Mouse (Mus musculus) right cerebral cortex, postnatal 25 days (tissue): ENCODE measurements around the gene H6pd.

Experiments used
- DNase-seq: peaks from one replicate; pipeline ENCODE4 v3.0.0; 2022

Gene H6pd

DNA sequence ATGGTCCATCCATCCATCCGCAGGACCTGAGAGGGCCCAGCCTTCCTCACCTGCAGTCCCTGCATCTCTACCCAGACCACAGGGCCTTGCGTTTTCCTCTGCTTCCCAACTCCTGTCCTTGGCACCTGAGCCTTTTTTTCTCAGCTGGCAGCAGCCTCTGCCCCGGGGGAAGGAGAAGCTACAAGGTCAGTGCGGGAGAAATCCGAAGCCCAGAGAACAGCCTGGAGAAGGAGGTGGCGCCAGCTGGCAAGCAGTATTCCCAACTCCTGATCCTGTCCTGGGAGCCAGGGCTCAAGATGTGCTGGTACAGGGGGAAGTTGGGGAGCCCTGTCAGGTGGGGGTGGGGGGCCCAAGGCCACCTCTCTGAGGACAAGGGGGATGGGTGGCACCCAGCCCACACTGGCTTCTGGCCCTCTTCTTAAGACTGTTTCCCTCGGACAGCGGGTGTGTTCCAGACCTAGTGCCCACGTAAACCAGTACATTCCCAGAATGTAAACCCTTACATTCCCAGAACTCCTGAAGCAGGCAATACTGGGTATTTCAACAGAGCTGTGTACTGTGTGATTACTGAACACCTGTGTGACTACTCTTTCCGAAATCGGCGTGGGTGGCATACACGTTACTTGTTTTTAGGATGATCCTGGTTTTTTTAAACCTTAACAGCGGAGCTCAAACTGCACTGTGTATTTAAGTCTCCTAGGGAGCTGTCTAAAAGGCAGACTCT, 9.9 kb downstream of the H6pd start:
- no peak for DNase-seq

DNA sequence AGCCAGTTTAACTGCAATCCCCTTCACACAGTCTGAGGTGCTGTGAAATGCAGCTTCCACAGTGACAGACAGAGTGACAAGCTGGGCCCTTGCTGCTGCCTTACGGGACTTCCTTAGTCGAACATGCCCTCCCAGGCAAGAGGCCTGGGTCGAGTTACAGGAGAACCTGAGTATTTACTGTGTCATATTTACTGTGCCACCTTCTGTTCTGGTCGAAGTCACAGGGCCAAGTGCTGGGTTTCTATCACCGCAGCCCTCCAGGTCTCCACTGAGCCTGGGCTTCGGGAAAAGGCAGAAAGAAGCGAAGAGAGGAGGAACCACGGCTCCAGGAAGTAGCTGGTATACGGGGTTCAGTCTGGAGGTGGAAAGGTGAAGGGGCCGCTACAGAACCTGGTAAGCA, 10.8 kb downstream of the H6pd start:
- no peak for DNase-seq

DNA sequence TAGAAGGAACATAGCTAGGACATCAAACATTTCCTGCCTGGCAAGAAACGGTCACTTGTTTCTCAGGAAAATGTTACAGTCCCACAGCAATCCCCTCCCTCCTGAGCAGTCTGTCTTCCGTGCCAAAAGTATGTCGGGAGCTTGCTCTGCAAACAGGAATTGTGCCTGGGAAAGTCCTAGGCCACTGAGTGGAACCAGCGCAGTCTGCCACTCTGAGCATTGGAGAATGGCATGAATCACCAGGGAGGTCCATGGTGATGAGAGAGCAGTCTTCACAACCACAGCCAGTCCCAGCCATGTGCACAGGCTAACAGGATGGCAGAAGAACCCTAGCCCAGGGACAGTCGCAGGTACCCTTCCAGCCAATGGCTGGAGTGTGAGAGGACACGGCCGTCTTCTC, 12.4 kb downstream of the H6pd start:
- DNase-seq = no peak

DNA sequence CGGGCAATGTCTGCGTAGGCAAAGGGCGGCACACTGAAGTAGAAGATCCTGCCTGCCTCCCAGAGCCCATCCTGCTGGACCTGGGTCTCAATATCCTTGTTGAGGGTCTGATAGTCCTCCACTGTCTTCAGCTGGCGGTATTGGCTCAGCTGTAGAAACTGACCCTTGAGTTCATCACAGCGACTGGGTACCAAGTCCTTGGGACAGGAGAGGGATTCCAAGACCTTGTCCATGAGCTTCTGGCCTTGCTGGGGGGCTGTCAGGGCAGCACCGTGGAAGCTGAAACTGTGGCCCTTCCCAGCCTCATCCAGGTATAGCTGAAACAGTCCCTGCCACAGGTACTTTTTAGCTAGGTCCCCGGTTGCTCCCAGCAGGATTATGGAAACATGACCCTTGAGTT, 12.9 kb downstream of the H6pd start:
- no peak for DNase-seq

DNA sequence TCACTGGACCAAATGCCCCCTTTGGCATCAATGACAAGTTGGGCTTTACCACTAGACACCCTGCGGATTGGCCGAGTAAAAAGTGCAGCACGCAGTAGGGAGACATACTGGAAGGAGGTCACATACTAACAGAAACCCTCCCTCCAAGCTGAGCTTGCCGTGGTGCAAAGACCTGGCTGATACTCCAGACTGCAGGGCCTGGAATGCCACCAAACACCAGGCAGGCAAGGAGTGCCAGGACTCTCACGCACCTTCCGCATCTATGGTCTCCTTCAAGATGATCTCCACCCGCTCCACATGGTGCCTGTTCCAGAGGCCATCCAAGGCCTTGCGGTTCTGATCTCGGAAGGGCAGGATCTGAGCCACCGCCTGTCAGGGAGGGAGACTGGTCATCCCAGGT, 14.6 kb downstream of the H6pd start:
- DNase-seq = no peak

DNA sequence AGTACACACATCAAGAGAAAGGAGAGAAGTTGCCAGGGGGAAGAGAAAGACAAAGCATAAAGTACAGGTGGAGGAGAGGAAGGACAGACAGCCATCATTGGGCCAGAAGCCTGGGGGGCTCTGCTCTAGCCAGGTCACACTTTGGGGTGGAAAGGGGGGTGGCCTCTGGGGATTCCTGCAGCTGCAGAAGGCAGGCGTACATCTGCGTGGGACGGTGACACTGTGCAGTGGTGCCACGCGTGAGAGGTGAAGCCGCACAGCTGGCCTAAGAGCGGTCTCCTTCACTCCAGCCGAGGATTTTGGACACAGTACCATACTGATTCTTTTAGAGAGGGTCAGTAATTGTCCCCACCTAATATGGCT, 16.2 kb downstream of the H6pd start:
- DNase-seq = no peak

DNA sequence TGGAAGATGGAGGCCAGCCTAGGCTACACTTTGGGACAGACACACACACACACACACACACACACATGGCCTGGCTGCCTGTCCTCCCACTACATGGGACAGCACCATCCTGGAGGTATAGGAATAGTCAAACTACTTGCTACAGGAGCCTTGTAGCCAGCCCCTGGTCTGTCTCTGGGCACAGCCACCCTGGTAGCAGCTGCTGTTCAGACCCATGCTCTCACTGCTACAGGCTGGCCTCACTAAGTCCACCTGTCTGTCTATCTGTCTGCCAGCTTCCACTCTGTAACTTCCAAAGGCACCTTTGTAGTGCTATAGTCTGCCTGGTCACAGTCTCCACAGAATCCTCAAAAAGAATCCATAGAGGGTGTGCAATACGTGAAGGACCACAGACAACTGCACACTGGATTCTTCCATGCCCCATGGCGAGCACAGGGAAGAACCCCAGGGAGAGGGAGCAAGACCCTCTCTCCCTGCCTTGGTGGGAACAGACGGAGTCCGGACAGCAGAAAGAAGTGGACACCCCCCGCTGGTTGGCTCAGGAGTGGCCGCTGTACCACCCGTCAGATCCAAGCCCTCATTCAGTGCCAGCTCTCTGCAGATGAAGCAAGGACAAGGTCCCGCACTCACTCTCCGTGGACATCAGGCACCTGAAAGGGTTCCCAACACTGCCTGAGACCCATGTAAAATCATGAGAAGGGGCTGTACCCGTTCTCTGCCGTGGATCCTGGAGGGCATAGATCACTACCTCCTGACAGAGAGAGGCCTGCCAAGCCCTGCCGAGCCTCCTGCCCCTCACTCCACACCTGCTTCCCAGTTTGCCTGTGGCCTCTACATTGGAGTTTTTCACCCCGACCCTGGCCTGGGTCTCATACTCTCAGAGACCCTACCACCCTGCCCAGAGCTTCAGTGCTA, 16.8 kb downstream of the H6pd start:
- DNase-seq = no peak

DNA sequence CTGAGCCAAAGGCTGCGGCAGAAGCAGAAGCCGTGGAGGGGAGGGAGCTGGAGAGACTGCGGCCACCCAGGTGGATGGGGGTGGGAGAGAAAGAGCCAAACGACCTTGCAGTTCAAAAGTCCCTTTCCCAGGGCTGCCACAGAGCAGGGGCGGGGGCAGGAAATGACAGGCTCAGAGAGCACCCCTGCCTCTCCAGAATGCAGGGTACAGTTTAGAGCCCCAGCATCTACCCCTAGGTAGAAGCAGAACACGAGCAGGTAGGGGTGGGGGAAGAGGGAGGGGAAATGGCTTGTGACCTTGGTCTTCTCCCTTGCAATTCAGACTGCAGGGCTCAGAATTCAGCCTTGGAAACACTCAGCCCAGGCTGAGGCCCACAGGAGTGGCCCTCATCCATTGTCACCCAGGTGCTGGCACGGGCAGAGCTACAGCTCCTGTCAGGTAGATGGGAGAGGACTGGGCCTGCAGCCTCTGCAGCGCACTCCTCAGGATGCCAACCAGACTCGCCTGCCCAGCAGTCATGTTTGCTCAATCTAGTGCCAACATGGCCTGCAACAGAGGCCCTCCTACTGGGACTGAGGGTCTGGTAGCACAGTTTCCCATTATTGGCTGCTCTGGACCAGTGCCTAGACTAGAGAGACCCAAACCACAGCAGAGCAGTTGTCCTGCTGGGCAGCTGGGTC, 17.7 kb downstream of the H6pd start:
- no peak for DNase-seq

DNA sequence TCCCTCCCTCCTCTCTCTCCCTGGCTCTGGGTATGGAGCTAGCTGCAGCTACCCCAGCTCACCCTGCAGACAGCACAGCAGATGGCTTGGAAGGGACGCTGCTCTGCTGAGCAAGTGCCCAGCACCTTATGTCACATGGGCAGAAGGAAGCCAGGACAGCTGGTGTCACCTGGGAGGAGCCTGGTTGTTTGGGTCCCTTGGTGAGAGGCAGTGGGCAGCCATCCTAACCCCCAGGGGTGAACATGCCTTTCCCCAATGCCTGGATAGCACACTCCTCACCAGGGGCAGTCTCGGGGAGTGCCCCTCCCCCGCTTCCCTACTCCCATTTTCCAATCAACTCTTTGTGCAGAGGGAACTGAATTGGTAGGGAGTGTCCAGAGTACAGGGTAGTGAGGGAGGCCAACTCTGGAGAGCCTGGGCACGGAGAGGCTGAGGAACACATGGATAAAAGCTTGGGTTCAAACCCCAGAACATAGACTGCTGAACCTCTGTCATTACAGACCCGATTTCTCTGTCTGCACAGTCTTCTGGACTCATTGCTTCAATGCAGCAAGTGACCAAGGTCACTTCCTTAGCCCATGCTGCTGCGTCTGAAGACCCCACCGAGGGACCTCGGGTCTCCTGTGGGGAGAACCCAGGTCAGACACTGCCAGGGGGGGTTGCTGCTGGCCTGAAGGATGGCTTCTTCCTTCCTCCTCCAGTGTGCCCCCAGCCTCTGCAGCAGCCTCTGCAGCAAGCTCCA, 18.4 kb downstream of the H6pd start:
- DNase-seq = no peak

DNA sequence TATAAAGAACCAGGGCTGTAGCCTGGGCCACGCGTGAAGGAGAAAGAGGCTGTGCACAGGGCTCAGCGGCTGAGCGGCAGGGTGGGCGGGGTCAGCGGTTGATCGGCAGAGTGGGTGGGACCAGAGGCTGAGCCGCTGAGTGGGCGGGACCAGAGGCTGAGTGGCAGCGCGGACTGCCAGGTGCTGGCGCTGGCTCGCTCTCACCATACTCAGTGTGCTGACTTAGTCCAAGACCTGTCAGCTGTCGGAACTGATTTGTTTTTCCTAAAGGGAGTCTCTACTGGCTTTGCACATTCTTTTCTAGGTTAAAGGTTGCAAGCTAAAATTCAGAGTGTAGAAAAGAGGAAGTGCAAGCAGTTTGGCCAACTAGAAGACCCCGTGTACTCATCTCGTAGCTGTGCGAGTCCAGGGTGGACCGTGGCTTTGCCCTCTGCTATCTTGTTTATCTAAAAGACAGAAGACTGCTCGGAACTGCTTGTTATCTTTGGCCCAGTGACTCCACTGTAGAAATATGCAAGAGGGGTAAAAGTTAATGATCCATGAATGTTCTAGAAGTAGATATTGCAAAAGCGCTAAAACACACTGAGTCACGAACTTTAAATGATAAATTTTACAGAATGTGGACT, 19.8 kb downstream of the H6pd start:
- DNase-seq = peak; percentile 81

DNA sequence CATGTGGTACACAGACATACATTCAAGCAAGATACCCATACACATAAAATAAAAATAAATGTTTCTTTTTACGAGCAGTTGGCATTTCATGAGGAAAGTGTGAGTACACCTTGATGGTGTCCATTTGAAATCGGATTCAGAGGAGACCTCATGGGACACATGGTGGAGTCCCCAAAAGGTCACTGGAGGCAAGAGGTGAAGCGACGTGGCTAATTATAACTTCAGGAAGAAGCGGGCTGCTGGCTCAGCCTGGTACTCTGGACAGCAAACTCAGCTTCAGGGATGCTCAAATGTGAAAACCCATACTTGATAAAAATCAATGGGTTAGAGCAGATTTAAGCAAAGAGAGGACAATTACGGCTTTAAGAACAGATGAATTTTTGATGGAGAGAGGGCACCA, 20.5 kb downstream of the H6pd start:
- DNase-seq = no peak

DNA sequence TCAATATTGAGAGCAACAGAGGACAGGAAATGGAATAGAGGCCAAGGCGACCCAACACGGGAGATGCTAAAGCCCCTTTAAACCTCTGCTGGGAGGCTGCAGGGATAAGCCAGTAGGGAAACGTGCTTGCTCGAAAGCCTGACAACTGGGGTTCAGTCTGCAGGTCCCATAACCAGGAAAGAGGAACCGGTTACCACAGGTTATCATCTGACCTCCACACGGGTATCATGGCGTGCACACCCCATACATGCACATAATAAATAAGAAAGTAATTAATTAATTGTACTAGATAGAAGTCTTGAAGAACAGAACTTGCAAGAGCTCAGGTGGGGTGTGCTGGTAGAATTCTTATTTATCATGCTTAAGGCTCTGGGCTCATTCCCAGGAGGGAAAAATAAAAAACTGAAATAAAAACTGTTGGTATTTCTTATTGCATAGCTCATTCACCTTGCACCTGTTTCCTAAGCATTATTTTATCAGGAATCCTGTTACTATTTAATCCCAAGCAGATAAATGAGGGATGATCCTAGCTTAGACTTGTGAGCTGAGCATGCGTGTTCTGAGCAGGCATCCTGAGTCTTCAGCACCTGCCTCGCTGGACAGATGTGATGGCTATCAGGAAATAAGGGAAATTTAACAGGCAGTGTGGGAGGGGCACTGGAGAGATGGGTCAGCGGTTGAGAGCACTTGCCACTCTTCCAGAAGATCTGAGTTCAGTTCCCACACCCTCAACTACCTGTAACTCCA, 22.0 kb downstream of the H6pd start:
- DNase-seq = no peak

DNA sequence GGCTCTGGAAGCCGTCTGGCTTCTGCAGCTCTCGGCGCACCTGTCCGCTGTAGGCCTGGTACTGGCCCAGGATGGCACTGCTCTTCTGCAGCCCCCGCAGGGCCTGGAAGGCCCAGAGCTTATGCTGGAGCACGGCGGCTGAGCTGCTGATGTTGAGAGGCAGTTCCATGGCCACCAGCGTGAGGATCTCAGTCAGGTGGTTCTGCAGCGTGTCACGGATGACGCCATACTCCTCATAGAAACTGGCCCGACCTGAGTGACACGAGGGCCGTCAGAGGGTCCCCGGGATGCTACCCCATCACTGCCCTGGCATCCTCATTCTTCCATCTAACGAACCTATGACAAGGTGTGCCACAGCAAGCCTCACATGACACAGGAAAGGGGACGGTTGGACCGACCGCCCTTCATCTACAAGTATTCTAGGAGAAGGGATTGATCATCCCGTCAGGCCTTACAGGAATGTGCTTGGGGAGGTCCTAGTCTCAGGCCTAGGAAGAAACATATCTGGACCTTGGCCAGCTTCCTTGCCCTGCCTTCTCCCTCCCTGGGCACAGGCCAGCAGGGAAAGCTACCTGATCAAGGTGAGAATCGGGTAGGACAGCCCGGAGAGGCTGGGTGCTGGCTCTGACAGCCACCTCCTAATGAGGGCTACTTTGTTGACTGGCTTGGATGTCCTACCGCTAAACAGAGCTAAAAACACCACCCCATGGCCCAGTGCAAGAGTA, 24.7 kb downstream of the H6pd start:
- no peak for DNase-seq

DNA sequence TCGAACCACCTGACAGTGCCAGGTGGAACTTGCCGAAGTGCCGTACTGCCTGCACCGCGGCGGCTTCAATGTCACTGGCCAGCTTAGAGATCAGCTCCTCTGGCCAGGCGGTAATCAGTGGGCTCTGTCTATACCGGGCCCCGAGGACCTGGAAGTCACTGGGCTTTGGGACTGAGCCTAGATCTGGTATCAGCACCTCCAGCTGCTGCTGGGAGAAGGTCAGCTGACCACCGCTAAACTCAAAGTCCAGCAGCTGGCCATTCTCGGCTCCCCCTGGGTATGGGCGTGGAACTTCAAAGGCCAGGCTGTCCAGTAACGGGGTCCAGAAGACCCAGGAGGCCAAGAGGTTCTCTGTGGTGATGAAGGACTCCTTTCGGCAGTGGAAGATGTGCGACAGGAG, 26.7 kb downstream of the H6pd start:
- no peak for DNase-seq

DNA sequence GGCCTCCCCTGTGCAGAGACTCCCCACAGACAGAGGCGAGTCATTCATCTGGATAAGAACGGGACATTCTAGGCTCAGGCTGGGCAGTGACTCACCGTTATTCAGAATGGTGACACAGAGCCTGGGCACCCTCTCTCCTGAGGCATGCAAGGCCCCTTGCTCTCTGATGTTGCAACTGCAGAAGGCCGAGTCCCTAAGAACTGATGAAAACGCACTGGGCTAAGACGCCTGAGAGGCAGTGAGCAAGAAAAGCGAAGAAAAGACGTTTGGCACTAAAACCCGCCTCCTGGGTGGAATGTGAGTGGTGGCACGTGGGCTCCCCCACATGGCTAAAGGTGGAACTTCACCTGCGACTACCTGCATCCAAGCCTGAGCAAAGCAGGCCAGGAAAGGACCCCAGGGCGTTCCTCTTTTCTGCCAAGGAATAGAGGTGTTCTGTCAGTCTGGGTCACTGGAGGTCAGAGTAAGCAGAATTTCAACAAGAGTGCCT, 29.0 kb downstream of the H6pd start:
- DNase-seq = peak; percentile 79

DNA sequence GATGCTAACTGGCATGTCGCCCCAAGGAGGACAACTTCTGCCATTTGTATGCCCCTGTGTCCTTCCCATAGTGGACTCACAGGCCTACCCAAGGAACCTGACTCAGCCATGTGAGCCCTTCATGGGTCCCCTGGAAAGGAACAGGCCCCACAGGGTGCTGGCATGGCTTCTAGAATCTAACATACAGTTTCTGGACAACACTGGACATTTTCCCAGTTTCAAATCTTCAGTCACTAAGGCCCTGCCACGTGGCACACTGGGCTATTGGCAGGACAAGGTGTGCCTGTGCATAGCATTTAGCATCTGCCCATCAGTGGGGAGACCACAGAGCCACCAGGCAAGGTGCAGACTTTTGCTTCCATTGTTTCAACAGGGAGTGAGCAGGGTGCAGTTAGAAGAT, 30.0 kb downstream of the H6pd start:
- no peak for DNase-seq

DNA sequence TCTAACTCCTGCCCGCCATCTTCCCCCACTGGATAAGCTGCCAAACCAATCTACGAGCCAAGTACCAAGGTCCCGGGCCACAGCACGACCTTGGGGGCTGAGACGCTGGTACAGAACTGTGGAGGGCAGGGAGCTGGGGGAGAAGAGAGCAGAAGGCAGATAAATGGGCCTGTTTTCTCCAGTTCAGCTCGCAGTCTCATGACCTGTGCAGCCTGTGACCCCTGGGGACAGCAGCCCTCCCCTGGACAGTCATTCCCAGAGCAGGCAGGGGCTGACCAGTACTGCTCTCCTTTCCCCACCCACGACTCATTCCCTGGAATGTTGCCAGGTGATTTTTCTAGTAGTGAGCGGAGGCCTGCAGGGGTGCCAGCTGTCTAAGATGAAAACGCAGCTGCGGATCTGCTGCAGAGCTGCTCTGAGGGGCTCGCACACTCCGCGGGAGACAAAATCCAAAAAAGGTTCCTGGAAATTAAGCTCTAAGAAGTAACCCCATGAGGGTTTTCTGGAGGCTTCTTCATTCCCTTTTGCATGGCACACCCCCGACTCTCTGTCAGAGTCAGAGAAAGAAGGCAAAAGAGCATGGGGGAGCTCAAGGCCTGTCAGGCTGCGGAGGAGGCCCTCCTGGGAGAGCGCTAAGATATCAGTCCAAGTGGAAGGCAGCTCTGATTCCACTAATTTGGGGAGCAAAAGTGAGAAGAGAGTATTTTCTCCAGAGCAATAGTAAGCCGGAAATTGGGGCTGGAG, 30.9 kb downstream of the H6pd start:
- no peak for DNase-seq

DNA sequence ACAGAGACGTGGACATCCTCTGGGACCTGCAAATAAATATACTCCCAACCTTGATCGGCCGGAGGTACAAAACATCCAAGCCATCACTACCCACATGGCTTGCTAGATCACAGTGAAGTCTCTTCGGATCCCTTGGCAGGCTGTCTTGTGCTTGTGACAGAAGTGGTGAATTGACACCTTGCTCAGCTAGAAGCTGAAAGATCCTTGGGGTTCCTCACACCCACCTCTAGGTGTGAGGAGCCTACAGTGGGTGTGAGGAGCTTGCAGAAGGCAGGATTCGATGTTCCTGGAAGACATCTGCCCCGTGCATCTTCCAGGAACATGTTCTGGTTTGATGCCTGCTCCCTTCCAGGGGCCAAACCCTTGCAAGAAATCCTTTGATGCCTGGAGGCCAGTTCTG, 31.6 kb downstream of the H6pd start:
- DNase-seq = no peak

DNA sequence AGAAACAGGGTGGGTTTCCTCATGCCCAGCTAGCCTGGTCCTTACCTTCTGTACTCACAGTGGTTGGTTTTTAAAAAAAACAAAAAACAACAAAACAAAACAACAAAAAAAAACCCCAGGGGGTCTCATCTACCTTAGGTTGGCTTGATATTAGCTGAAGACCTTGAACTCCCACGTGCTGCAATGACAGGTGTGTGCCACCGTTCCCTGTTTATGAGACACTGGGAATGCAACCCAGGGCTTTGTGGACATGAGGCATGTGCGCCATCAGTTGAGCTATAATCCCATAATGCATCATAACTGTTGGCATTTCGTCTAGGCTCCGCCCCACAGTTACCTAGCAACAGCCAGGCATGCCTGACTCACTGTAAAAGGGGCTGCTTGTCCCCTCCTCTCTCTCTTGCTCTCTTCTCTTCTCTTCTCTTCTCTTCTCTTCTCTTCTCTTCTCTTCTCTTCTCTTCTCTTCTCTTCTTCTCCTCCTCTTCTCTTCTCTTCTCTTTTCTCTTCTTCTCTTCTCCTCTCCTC, 33.0 kb downstream of the H6pd start:
- DNase-seq = no peak

DNA sequence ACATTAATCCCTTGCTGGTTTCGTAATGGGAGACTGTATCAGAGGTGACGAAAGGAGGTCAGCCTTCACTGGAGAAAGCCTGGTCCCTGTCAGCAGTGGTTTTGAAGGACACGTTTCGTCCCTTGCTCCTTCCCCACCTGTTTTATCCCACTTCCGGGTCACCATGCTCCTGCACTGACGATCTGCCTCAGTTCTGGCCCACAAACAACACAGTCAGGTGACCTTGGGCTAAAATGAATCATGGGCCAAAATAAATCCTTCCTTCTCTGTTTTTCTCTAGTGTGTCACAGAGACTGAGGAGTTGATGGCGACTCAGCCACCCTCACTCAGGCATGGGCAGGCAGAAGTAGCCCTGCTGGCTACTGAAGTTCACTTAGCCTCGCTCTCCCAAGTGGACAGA, 33.5 kb downstream of the H6pd start:
- DNase-seq = no peak
